Mouse (Mus musculus): Measurements from ENCODE around the gene Map6. TPM values are rescaled to one million over a fixed set of nuclear protein-coding genes. Genes with fewer than 3 reads are reported as not detected.

Map6 gene
- polyA plus RNA-seq, 1 experiment: not detected

DNA sequence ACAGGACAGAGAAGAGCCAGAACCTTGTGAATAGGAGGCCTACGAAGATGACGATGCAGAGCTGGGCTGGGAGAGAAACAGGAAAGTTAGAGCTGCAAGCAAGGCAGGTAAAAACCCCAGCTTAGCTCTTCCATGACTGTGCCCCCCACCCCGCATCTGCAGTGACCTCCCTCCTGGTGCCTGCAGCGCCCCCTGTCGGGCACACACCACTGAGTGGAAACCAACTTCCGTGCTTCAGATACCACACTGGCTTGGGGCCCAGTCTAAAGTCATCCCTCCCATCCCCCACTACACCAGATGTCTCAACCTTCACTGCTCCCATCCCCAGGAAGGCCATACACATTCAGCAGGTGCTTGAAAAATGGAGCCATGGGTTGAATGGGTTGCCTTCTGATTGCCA, 34.7 kb upstream of the Map6 start:
- peaks cover 3% of the 10 kb centered on the region for H3K27me3 ChIP-seq (ENCODE audit: control insufficient read depth)
- no peak overlapping the region for H3K4me3 ChIP-seq (replicated peaks)
- H3K36me3 ChIP-seq (ENCODE audit: control insufficient read depth): no peaks in the 10 kb centered on the region; the same call in 1 of the 2 replicates
- peaks cover 2% of the 10 kb centered on the region; the same call in 1 of the 2 replicates for H3K4me1 ChIP-seq (ENCODE audit: control insufficient read depth)
- TF ChIP-seq GATA1 (IDR thresholded peaks at IDR 0.05; ENCODE audit: low read length) (no peak), TAL1 (IDR thresholded peaks at IDR 0.05; ENCODE audit: low read length) (no peak)
- no peaks in the 10 kb centered on the region for H3K9me3 ChIP-seq (ENCODE audit: control insufficient read depth, low read length)

DNA sequence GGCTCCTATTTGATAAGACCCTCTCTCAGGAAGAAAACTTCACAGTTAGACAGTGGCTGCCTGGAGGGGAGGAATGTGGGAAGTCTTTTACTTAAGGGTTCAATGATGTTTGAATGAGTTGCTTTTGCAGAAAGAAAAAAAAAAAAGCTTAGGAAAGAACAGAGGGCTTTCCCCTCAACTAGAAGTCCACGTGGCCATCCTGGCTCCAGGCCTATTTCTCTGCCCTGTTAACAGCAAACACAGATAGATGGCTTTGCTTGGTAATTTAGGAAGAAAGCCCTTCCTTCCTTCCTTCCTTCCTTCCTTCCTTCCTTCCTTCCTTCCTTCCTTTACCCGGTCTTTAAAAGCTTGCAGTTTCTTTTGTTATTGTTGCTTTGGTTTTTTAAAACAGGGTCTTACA, 32.3 kb upstream of the Map6 start:
- Histone ChIP-seq H3K27me3 (ENCODE audit: control insufficient read depth) (peaks cover 23% of the 10 kb centered on the region), H3K9me3 (ENCODE audit: control insufficient read depth, low read length) (no peaks in the 10 kb centered on the region), H3K36me3 (ENCODE audit: control insufficient read depth) (no peaks in the 10 kb centered on the region; the same call in 1 of the 2 replicates), H3K4me3 (replicated peaks) (no peak overlapping the region), H3K4me1 (ENCODE audit: control insufficient read depth) (peaks cover 8% of the 10 kb centered on the region; the same call in 1 of the 2 replicates)
- TF ChIP-seq TAL1 (IDR thresholded peaks at IDR 0.05; ENCODE audit: low read length) (no peak), GATA1 (IDR thresholded peaks at IDR 0.05; ENCODE audit: low read length) (no peak)

DNA sequence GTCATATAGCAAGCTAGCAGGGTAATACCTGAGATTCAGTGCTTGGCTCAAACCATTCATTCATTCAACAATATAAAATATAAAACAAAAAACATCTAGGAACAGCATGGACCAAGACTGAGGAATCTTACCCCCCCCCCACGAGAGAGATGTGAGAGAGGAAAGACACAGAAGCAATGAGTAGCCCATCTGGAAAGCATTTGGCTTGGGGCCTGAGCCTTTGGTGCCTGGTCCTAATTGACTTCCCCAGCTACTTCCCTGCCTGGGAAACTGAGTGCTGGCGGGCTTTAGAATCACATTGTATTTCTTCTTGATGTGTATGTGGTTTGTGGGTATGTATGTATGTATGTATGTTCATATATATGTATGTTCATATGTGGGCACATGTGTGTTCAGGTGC, 31.6 kb upstream of the Map6 start:
- Histone ChIP-seq H3K9me3 (ENCODE audit: control insufficient read depth, low read length) (no peaks in the 10 kb centered on the region), H3K27me3 (ENCODE audit: control insufficient read depth) (peaks cover 25% of the 10 kb centered on the region), H3K4me1 (ENCODE audit: control insufficient read depth) (peaks cover 8% of the 10 kb centered on the region; the same call in 1 of the 2 replicates), H3K36me3 (ENCODE audit: control insufficient read depth) (no peaks in the 10 kb centered on the region; the same call in 1 of the 2 replicates), H3K4me3 (replicated peaks) (no peak overlapping the region)
- TF ChIP-seq GATA1 (IDR thresholded peaks at IDR 0.05; ENCODE audit: low read length) (no peak), TAL1 (IDR thresholded peaks at IDR 0.05; ENCODE audit: low read length) (no peak)

DNA sequence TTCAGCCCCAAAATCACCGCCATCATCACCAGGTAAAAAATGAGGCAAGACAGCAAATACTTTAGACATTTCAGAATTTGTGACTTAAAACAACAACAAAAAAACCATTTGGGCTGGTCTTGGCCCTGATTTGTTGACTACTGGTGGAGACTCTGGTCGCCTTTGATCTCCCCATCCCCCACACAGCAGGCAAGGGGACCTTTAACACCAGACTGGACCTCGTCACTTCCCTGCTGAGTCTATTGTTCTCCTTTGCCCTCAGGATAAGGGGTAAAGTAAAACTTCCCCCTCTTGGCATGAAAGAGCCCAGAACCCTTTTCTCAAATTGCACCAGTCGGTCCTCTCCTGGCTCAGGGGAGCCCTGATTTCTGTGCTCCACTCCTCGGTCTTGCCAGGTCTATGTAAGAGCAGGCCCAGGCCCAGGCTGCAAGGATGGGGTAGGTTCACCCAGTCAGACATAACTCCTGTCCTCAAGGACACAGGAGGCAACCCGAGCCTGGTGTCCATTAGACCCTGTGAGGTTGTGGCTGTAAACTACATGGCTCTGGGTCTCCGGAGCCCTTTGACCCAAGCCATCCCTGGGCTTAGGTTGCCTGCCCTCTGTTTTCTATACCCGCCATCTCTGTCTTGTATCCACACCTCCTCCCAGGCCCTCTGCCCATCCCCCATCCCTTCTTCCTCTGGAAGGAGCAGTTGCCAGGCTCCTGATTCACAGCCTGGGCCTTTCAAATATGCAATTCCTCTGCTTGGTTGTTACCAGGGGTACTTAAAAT, 30.2 kb upstream of the Map6 start:
- Histone ChIP-seq H3K36me3 (ENCODE audit: control insufficient read depth) (no peaks in the 10 kb centered on the region; the same call in 1 of the 2 replicates), H3K9me3 (ENCODE audit: control insufficient read depth, low read length) (no peaks in the 10 kb centered on the region), H3K27me3 (ENCODE audit: control insufficient read depth) (peaks cover 26% of the 10 kb centered on the region), H3K4me1 (ENCODE audit: control insufficient read depth) (peaks cover 11% of the 10 kb centered on the region), H3K4me3 (replicated peaks) (no peak overlapping the region)
- TF ChIP-seq TAL1 (IDR thresholded peaks at IDR 0.05; ENCODE audit: low read length): no peak
- no peak for TF ChIP-seq GATA1 (IDR thresholded peaks at IDR 0.05; ENCODE audit: low read length)

DNA sequence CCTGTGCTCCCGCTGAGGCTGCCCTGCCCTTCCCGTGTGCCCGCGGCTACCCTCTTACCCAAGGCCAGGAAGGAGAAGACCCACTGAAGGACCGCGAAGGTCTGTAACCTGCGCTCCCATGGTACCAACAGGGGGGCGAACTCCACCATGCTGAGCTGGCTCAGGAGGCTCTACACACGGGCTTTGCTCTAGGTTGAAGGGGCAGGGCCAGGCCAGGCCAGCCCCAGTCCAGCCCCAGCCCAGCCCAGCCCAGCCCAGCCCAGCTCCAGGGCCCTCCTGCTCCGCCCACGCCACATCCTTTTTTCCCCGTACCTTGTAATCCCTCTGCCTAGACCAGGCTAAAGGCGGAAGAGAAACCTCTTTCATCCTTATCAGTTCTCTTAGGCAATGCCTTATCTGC, 28.8 kb upstream of the Map6 start, which contains the start of gene Mogat2:
TSS of gene Mogat2 (minus strand) at position 203 of the 400 bp plus-strand sequence.
- TF ChIP-seq GATA1 (IDR thresholded peaks at IDR 0.05; ENCODE audit: low read length) (no peak), TAL1 (IDR thresholded peaks at IDR 0.05; ENCODE audit: low read length) (no peak)
- Histone ChIP-seq H3K4me1 (ENCODE audit: control insufficient read depth) (peaks cover 14% of the 10 kb centered on the region), H3K9me3 (ENCODE audit: control insufficient read depth, low read length) (no peaks in the 10 kb centered on the region), H3K4me3 (replicated peaks) (peak within 1 kb of the TSS; percentile 50), H3K27me3 (ENCODE audit: control insufficient read depth) (peaks cover 26% of the 10 kb centered on the region), H3K36me3 (ENCODE audit: control insufficient read depth) (no peaks in the 10 kb centered on the region)

DNA sequence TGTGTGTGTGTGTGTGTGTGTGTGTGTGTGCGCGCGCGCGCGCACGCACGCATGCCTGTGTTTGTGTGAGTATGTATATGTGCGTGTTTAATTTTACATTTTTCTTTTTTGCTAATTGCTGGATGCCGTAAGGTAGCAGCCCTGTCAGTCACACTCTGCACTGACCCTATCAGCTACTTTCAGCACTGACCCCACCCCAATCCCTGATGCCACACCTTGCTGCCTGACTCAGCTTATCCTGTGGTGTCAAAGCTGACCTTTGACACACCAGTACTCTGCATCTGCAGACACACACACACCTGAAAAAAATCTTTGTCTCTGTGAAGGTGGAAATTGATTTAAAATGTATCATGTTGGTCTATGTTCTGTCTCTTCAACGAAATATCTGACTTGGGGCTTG, 25.1 kb upstream of the Map6 start:
- Histone ChIP-seq H3K4me1 (ENCODE audit: control insufficient read depth) (peaks cover 14% of the 10 kb centered on the region), H3K4me3 (replicated peaks) (no peak overlapping the region), H3K27me3 (ENCODE audit: control insufficient read depth) (peaks cover 26% of the 10 kb centered on the region), H3K36me3 (ENCODE audit: control insufficient read depth) (no peaks in the 10 kb centered on the region), H3K9me3 (ENCODE audit: control insufficient read depth, low read length) (no peaks in the 10 kb centered on the region)
- no peak for TF ChIP-seq GATA1 (IDR thresholded peaks at IDR 0.05; ENCODE audit: low read length)

DNA sequence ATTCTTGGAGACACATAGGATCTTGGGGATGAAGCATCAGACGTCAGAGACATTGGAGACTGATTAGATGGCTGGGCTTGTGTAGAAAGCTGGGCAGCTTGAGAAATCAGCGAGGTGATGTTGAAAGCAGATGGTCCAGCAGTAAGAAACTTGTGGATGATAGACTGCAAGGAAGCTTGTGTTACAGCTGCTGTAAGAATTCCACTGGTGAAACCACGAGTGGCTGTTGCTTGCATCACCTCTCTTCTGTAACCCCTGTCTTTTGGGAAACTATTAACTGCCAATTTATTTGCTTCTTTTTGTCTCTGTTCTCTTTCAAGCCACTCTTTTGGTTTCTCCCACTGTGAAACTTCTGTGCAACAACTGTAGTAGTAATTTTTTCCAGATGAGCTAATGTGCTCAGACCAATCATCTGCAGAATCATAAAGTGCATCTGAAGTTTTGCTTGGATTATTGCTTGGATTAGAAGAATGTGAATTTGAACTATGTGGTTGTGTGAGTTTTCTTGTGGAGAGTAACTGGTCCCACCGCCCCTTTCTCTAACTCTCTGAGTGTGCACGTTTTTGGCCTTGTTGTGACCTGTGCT, 19.0 kb upstream of the Map6 start:
- no peaks in the 10 kb centered on the region for H3K4me1 ChIP-seq (ENCODE audit: control insufficient read depth)
- no peak overlapping the region for H3K4me3 ChIP-seq (replicated peaks)
- H3K36me3 ChIP-seq (ENCODE audit: control insufficient read depth): no peaks in the 10 kb centered on the region
- no peaks in the 10 kb centered on the region for H3K9me3 ChIP-seq (ENCODE audit: control insufficient read depth, low read length)
- TF ChIP-seq TAL1 (IDR thresholded peaks at IDR 0.05; ENCODE audit: low read length) (no peak), GATA1 (IDR thresholded peaks at IDR 0.05; ENCODE audit: low read length) (no peak)
- peaks cover 33% of the 10 kb centered on the region for H3K27me3 ChIP-seq (ENCODE audit: control insufficient read depth)

DNA sequence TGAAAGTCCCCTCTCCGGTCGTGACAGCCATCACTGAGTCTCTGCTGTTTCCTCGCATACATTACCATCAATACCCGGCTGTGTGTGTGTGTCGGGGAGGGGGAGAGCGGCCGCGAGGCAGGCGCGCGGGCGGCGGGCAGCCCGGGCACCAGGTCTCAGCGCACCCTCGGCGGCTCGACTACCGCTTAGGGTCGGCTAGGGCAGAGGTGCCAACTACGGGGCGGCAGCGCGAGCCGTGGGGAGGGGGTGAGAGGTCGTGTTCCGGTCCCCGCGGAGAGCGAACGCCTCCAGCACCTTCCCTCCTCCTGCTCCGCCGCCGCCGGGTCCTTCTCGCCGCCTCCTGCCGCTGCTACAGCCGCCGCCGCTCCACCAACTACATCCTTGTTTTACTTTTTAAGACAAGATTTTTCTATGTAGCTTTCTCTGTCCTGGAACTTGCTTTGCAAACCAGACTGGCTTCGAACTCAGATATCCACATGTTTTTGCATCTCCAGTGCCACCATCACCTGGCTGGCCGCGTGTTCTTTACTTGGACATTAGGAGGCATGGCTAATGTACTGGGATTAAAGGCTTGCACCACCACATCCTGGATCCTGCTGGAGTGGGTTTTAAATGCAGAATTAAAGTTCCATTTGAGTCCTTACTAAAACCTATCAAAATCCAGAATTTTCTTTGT, 18.2 kb upstream of the Map6 start:
- no peak overlapping the region for H3K4me3 ChIP-seq (replicated peaks)
- no peaks in the 10 kb centered on the region for H3K36me3 ChIP-seq (ENCODE audit: control insufficient read depth)
- peaks cover 33% of the 10 kb centered on the region for H3K27me3 ChIP-seq (ENCODE audit: control insufficient read depth)
- no peaks in the 10 kb centered on the region for H3K4me1 ChIP-seq (ENCODE audit: control insufficient read depth)
- H3K9me3 ChIP-seq (ENCODE audit: control insufficient read depth, low read length): no peaks in the 10 kb centered on the region
- TF ChIP-seq TAL1 (IDR thresholded peaks at IDR 0.05; ENCODE audit: low read length): no peak
- no peak for TF ChIP-seq GATA1 (IDR thresholded peaks at IDR 0.05; ENCODE audit: low read length)

DNA sequence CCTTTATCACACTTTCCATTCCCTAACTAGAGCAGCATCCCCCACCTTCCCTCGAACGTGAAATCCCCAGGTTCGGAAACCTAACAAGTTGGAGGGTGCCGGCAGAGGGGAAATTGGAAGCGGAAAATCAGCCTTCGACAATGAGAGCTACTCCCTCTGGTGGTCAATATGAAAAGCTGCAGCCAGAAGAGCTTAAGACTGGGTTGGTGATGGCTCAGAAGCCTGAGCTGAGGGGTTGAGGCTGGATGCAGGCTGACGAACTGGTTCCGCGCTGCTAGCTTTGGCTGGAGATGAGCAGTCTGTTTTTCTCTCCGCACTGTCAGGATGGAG, 17.7 kb upstream of the Map6 start:
- no peaks in the 10 kb centered on the region for H3K4me1 ChIP-seq (ENCODE audit: control insufficient read depth)
- no peak overlapping the region for H3K4me3 ChIP-seq (replicated peaks)
- H3K27me3 ChIP-seq (ENCODE audit: control insufficient read depth): peaks cover 33% of the 10 kb centered on the region
- H3K36me3 ChIP-seq (ENCODE audit: control insufficient read depth): no peaks in the 10 kb centered on the region
- no peaks in the 10 kb centered on the region for H3K9me3 ChIP-seq (ENCODE audit: control insufficient read depth, low read length)
- TF ChIP-seq GATA1 (IDR thresholded peaks at IDR 0.05; ENCODE audit: low read length): no peak
- no peak for TF ChIP-seq TAL1 (IDR thresholded peaks at IDR 0.05; ENCODE audit: low read length)

Measured in erythroblast, embryonic 14.5 days (primary cell).